Mouse (Mus musculus) lung, embryonic 14.5 days (tissue): ENCODE measurements at regions not wholly inside any gene's neighbourhood (a gene's known extent, or its start where the extent isn't known, plus 50 kb on each side); places are given as distances from the start of the nearest gene placed in this dataset.

Experiments used
- ATAC-seq: fragments of 200-750 bp; cut with Nextera tagmentation; 2 replicates; pipeline ENCODE4 v1.8.0; 2017; ENCODE audit warnings: mild to moderate bottlenecking, moderate TSS enrichment, moderate library complexity; ENCODE audit not compliant: insufficient read depth
- DNase-seq: peaks from one replicate; pipeline ENCODE4 v3.0.0-alpha.2; 2015
- H3K27ac ChIP-seq: fragments of 300-500 bp; sonication (generic); 2 replicates; pipeline ENCODE4 v1.5.1; 2014; ENCODE audit warnings: low read depth, mild to moderate bottlenecking, moderate library complexity
- H3K27me3 ChIP-seq: fragments of 300-500 bp; sonication (generic); 2 replicates; pipeline ENCODE4 v1.6.1; 2014; ENCODE audit warnings: low read length, control low read depth; ENCODE audit not compliant: insufficient read depth
- H3K36me3 ChIP-seq: fragments of 300-500 bp; sonication (generic); 2 replicates; pipeline ENCODE4 v1.6.1; 2014; ENCODE audit warnings: control low read depth; ENCODE audit not compliant: insufficient read depth
- H3K4me1 ChIP-seq: fragments of 300-500 bp; sonication (generic); 2 replicates; pipeline ENCODE4 v1.6.1; 2014; ENCODE audit warnings: antibody characterized with exemption, control low read depth; ENCODE audit not compliant: insufficient read depth
- H3K4me2 ChIP-seq: fragments of 300-500 bp; sonication (generic); 2 replicates; pipeline ENCODE4 v1.6.1; 2014; ENCODE audit warnings: mild to moderate bottlenecking
- H3K4me3 ChIP-seq: fragments of 300-500 bp; sonication (generic); 2 replicates; pipeline ENCODE4 v1.5.1; 2014; ENCODE audit warnings: low read depth, low read length
- H3K9ac ChIP-seq: fragments of 300-500 bp; sonication (generic); 2 replicates; pipeline ENCODE4 v1.6.1; 2014
- H3K9me3 ChIP-seq: fragments of 300-500 bp; sonication (generic); 2 replicates; pipeline ENCODE4 v1.6.1; 2016; ENCODE audit warnings: low read depth, low read length, control low read depth
- CTCF ChIP-seq: IDR thresholded peaks from 2 replicates; pipeline ENCODE4 v1.5.1; 2016; ENCODE audit warnings: antibody characterized with exemption, low read depth
- WGBS: fragments of 180-500 bp; shearing (Covaris S2); extraction: QIAGEN DNeasy Blood & Tissue Kit; methylation state at CpG from one replicate; pipeline ENCODE4 v1.1.7; 2014; 5-methylcytosine and 5-hydroxymethylcytosine counted together

DNA sequence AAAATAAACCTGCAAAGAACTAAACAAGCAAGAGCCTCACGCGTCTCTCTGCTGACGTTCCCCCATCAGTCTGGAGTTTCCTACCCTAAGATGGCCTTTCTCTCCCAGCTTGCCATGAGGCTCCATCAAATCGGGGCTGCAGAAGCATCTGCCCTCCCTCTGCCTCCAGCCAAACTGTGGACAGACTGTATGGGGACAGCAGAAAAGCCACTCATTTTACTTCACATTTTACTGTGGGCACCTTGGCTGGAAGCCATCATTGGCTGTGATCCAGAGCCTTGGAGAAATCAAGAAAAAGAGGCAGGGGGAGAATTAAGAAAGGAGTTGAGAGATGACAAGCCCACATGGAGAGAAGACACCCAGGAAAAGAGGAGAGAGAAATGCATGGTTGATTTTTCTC lies 225.9 kb upstream of the 3110018I06Rik start:
- DNase-seq (peak; percentile 72), ATAC-seq (no peak; the same call in 1 of the 2 replicates)
- Histone ChIP-seq H3K4me2 (no peak overlapping the region), H3K4me3 (no peak overlapping the region), H3K4me1 (no peaks in the 10 kb centered on the region), H3K9ac (no peak overlapping the region), H3K9me3 (no peaks in the 10 kb centered on the region), H3K27ac (no peak overlapping the region), H3K36me3 (no peaks in the 10 kb centered on the region), H3K27me3 (no peaks in the 10 kb centered on the region)
- TF ChIP-seq CTCF: no peak
- WGBS: 47% methylated on average over 4 of the region's 4 CpGs

GRCm38 (mm10) chr12:107266696-107267095 lies 221.7 kb upstream of the 3110018I06Rik start:
- Histone ChIP-seq H3K36me3 (no peaks in the 10 kb centered on the region), H3K4me2 (no peak overlapping the region), H3K9me3 (no peaks in the 10 kb centered on the region), H3K27me3 (no peaks in the 10 kb centered on the region; the same call in 1 of the 2 replicates), H3K9ac (no peak overlapping the region), H3K4me3 (no peak overlapping the region), H3K27ac (no peak overlapping the region), H3K4me1 (no peaks in the 10 kb centered on the region)
- no peak for TF ChIP-seq CTCF
- WGBS: 42% methylated on average over 2 of the region's 2 CpGs
- ATAC-seq (no peak), DNase-seq (no peak)

GRCm38 (mm10) chr12:107285622-107286021 lies 202.8 kb upstream of the 3110018I06Rik start:
- WGBS: 55% methylated on average over 9 of the region's 9 CpGs
- no peak for TF ChIP-seq CTCF
- no peak overlapping the region for H3K4me2 ChIP-seq
- H3K4me3 ChIP-seq: no peak overlapping the region
- H3K27ac ChIP-seq: no peak overlapping the region
- ATAC-seq (no peak), DNase-seq (no peak)
- H3K36me3 ChIP-seq: no peaks in the 10 kb centered on the region
- H3K4me1 ChIP-seq: no peaks in the 10 kb centered on the region
- no peak overlapping the region for H3K9ac ChIP-seq
- H3K27me3 ChIP-seq: no peaks in the 10 kb centered on the region
- no peaks in the 10 kb centered on the region for H3K9me3 ChIP-seq

DNA sequence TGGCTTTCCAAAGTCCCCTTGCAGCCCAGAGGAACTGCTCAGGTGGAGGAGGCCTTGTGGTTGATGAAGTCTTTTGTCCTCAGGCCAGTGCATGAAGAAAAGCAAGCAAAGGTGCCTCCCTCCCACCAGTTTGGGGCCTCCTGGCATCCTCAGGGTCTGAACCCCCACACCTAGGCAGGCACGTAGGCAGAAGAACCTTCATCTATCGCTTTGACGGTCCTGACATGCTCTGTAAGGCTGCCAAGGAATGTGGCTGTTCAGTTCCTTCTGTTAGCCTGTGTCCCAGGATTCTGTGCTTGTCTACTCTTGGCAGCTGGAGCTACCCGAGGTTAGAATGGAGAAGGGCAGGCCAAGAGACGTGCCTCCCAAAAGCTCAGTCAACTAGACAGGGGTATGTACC lies 197.1 kb upstream of the 3110018I06Rik start:
- Histone ChIP-seq H3K9me3 (no peaks in the 10 kb centered on the region), H3K4me3 (no peak overlapping the region), H3K4me1 (no peaks in the 10 kb centered on the region), H3K36me3 (no peaks in the 10 kb centered on the region), H3K27me3 (no peaks in the 10 kb centered on the region), H3K4me2 (no peak overlapping the region), H3K27ac (no peak overlapping the region), H3K9ac (no peak overlapping the region)
- 67% methylated on average over 5 of the region's 5 CpGs for WGBS
- DNase-seq: no peak
- no peak for TF ChIP-seq CTCF
- ATAC-seq: no peak

- H3K9me3 ChIP-seq: no peaks in the 10 kb centered on the region
- WGBS: 18% methylated on average over 15 of the region's 15 CpGs
Measured at GRCm38 (mm10) chr12:107307094-107307740, 181.2 kb upstream of the 3110018I06Rik start.

DNA sequence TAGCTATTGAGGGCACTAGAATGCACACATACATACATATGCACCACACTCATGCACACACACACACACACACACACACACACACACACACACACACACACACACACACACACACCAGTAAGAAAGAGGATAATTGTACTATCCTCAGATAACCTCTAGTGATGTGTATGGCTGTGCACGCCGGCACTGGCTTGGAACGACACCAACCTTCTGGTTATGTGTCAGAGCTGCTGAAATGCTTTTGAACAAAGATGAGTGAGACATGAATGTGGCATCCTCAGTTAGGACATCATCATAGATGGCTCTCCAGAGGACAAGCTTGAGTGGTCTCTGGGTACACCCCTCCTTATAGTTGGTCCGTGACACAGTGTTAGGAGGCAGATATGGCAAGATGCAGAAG lies 173.0 kb upstream of the 3110018I06Rik start:
- H3K4me1 ChIP-seq: no peaks in the 10 kb centered on the region
- H3K27ac ChIP-seq: no peak overlapping the region
- ATAC-seq (no peak), DNase-seq (no peak)
- no peaks in the 10 kb centered on the region for H3K27me3 ChIP-seq
- no peak overlapping the region for H3K4me3 ChIP-seq
- no peak overlapping the region for H3K4me2 ChIP-seq
- 81% methylated on average over 4 of the region's 4 CpGs for WGBS
- H3K9me3 ChIP-seq: no peaks in the 10 kb centered on the region
- no peaks in the 10 kb centered on the region for H3K36me3 ChIP-seq
- TF ChIP-seq CTCF: no peak
- H3K9ac ChIP-seq: no peak overlapping the region

More at GRCm38 (mm10) chr12:107307094-107307740, 181.2 kb upstream of the 3110018I06Rik start:
- H3K9ac ChIP-seq: no peak overlapping the region
- no peak overlapping the region for H3K4me3 ChIP-seq
- no peak overlapping the region for H3K27ac ChIP-seq
- ATAC-seq (no peak), DNase-seq (no peak)
- H3K4me1 ChIP-seq: no peaks in the 10 kb centered on the region
- no peaks in the 10 kb centered on the region for H3K36me3 ChIP-seq
- no peaks in the 10 kb centered on the region for H3K27me3 ChIP-seq
- no peak overlapping the region for H3K4me2 ChIP-seq
- TF ChIP-seq CTCF: no peak

DNA sequence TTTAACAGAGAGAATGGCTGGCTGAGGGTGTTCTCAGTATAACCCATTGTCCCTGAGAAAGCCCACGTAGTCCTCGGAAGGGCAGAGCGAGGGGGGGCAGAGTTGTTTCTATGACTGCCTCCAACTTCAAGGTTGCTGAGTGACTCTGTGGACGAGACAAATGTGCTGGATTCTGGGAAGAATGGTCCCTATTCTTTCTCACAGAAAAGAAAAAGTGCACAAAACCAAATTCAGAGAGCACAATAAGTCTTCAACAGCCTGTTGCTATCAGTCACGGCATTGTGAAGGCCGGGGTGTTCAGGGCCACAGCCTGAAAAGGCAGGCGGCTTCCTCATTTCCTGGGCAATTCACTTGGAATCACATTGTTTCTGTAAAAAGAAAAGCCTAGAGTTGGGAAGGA lies 165.6 kb upstream of the 3110018I06Rik start:
- no peak for TF ChIP-seq CTCF
- Histone ChIP-seq H3K27ac (no peak overlapping the region), H3K9me3 (no peaks in the 10 kb centered on the region), H3K36me3 (no peaks in the 10 kb centered on the region), H3K4me1 (no peaks in the 10 kb centered on the region), H3K27me3 (no peaks in the 10 kb centered on the region), H3K4me2 (no peak overlapping the region), H3K9ac (no peak overlapping the region), H3K4me3 (no peak overlapping the region)
- ATAC-seq (no peak), DNase-seq (no peak)
- WGBS: 82% methylated on average over 7 of the region's 7 CpGs
